Mouse (Mus musculus): Measurements from ENCODE around the gene Cmtm7. TPM values are rescaled to one million over a fixed set of nuclear protein-coding genes. Genes with fewer than 3 reads are reported as not detected.

The Cmtm7 gene
- polyA plus RNA-seq, 1 experiment from 2014 or later = 57.0 TPM

DNA sequence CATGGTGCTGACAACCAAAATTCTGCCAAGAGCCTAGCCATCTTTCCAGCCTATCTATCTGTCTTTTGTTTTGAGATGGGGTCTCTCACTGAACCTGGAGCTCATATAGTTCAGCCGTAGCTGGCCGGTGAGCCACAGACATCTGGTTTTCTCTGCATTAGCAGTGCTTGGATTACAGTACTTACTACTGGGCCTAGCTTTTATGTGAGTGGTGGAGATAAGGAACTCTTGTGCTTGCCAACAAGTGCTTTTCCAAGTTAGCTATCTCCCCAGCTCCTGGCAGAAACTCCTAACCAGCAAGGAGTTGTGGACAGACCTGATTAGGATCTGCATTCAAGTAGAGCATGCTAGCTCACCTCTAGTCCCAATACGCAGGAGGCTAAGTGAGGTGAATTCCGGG lies 73.9 kb downstream of the Cmtm7 start:
- Histone ChIP-seq H3K4me2 (ENCODE audit: low read depth) (no peak overlapping the region), H3K9me3 (ENCODE audit: control insufficient read depth, low read length) (no peaks in the 10 kb centered on the region), H3K27me3 (ENCODE audit: control insufficient read depth, insufficient read depth, low read length) (no peaks in the 10 kb centered on the region), H3K27ac (ENCODE audit: low read depth, low read length) (no peak overlapping the region), H3K4me3 (ENCODE audit: low read depth, low read length) (no peak overlapping the region), H3K36me3 (ENCODE audit: control insufficient read depth, insufficient read depth, low read length) (peaks cover 15% of the 10 kb centered on the region), H3K4me1 (ENCODE audit: control insufficient read depth, insufficient read depth, low read length) (no peaks in the 10 kb centered on the region), H3K9ac (ENCODE audit: low read length) (no peak overlapping the region)
- ATAC-seq (ENCODE audit: insufficient read depth, low FRiP score, low TSS enrichment) (no peak), DNase-seq (ENCODE audit: low spot score) (no peak)
- WGBS = 95% methylated on average over 4 of the region's 4 CpGs

Other genes with a start within 250 kb of the Cmtm7 start
- 2.1 and 2.2 TPM in 2 replicates for gene Trim71, start 217.5 kb downstream of the Cmtm7 start, polyA plus RNA-seq (2014; fragmentation: Nextera tagmentation; extraction: Ambion mirVana)
- gene Cnot10, start 141.7 kb downstream of the Cmtm7 start, polyA plus RNA-seq (2014; fragmentation: Nextera tagmentation; extraction: Ambion mirVana) = 68.0 and 68.5 TPM in 2 replicates
- 94.0 and 97.3 TPM in 2 replicates for gene Dync1li1, start 93.1 kb downstream of the Cmtm7 start, polyA plus RNA-seq (2014; fragmentation: Nextera tagmentation; extraction: Ambion mirVana)
- 24.1 and 25.7 TPM in 2 replicates for gene Cmtm6, start 50.7 kb downstream of the Cmtm7 start, polyA plus RNA-seq (2014; fragmentation: Nextera tagmentation; extraction: Ambion mirVana)
- gene Cmtm8, start 62.3 kb upstream of the Cmtm7 start, polyA plus RNA-seq (2014; fragmentation: Nextera tagmentation; extraction: Ambion mirVana) = 15.2 and 20.4 TPM in 2 replicates
- gene Gpd1l, start 152.1 kb upstream of the Cmtm7 start, polyA plus RNA-seq (2014; fragmentation: Nextera tagmentation; extraction: Ambion mirVana) = 11.5 and 12.0 TPM in 2 replicates
- gene Osbpl10, start 196.7 kb upstream of the Cmtm7 start, polyA plus RNA-seq (2014; fragmentation: Nextera tagmentation; extraction: Ambion mirVana) = 1.4 and 1.6 TPM in 2 replicates
- gene Rps27rt, start 200.9 kb upstream of the Cmtm7 start, polyA plus RNA-seq (2014; fragmentation: Nextera tagmentation; extraction: Ambion mirVana) = 307 and 376 TPM in 2 replicates

Measured in neural tube, embryonic 11.5 days (tissue).